Mouse (Mus musculus): ENCODE measurements around the gene Rbbp8nl.
"Not testable (repeated sequence)": the region's sequence is repeated elsewhere in the genome, so short reads cannot be mapped to it uniquely, and the experiment has no call there.

GRCm38 (mm10) chr2:180259826-180260609 lies 29.7 kb downstream of the Rbbp8nl start:
- TF ChIP-seq E2F4 (IDR thresholded peaks at IDR 0.05; ENCODE audit: insufficient read depth); MYOG (IDR thresholded peaks at IDR 0.05; ENCODE audit: control insufficient read depth in 1 of 3, insufficient read depth in 1 of 3, insufficient read length in 2 of 3, low read depth in 2 of 3): not testable (repeated sequence)
